Mouse (Mus musculus) T-helper 17 cell (primary cell): ENCODE results near the gene Sephs1.

ENCODE experiments used
- in situ Hi-C, 2 experiments: fragments of 300-600 bp; cut with MboI, MseI; formaldehyde crosslinking; loops; 1 replicate in 1 of 2; 2 replicates in 1 of 2; pipeline ENCODE4 v1.15.1; 2025; ENCODE audit warnings: high pct_unique_total_duplicates in 2 of 2

Gene Sephs1

GRCm38 (mm10) chr2:4881350-4882248, at the start of gene Sephs1:
TSS of gene Sephs1 (plus strand) at chr2:4881564.
- in situ Hi-C loops: loop anchor here (10.0 kb wide), 2 partner anchors 1367 to 1547 kb away; partner anchors contain the start of genes Acbd7 (in 1 of the 2), Cdnf (in 1 of the 2), Gm45902 (in 1 of the 2) and Hspa14 (in 1 of the 2)

DNA sequence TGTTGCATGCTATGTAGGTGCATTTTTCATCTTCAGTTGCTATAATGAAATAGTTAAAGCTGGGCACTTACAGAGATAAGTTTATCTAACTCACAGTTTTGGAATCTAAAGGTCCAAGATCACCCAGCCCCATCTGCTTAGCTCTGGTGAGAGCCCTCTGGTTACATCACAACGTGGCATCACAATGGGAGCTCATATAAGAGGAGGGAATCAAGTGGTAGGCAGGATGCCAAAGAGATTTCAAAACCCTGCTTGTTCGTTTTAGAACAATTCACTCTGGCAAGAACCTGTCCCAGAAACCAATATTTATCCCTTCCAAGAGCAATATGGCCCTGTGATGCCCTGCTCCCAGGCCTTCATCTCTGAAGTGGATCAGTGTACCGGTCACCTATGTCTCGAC, 49.2 kb upstream of the Sephs1 start:
- in situ Hi-C loops: no loop called here

- in situ Hi-C loops: no loop called here
Measured at GRCm38 (mm10) chr2:4849449-4849848, 31.9 kb upstream of the Sephs1 start.

- in situ Hi-C loops: loop anchor here (10.0 to 25.0 kb wide), 2 partner anchors 245 to 1628 kb away; no protein-coding TSS in a partner anchor
Measured at GRCm38 (mm10) chr2:4857186-4857585, 24.2 kb upstream of the Sephs1 start.

- in situ Hi-C loops: loop anchor here (10.0 to 25.0 kb wide), 2 partner anchors 246 to 1627 kb away; no protein-coding TSS in a partner anchor
Measured at GRCm38 (mm10) chr2:4858161-4858560, 23.2 kb upstream of the Sephs1 start.

DNA sequence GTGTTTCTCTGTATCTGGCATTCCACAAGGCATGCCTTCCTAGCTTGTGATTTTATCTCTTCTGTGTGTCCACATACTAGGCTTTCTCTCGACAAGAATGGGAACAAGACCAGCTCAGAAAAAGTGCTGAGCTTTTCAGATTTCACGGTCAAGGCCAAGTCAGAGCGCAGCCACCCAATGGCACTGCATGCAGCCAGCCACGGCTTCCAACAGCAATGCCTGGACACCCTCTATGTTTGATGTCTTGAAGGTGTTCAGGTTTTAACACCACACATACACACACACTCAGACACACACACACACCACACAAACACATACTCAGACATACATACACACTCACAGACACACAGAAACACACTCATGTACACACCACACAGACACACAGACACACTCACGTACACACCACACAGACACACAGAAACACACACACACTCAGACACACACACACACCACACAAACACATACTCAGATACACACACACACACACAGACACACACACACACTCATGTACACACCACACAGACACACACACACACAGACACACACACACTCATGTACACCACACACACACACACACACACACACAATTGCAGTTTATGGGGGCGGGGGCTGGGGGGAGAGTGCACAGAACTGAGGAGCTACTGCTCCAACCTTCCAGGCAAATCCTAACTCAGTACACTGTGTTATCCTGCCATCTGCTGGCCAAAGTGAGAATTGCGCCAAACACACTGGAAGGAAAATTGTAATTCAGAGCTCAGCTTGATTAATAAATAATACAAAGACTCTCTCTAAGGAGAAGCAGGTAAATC, 17.2 kb upstream of the Sephs1 start:
- in situ Hi-C loops: loop anchor here (5.0 to 25.0 kb wide), 3 partner anchors 252 to 549 kb away; no protein-coding TSS in a partner anchor

DNA sequence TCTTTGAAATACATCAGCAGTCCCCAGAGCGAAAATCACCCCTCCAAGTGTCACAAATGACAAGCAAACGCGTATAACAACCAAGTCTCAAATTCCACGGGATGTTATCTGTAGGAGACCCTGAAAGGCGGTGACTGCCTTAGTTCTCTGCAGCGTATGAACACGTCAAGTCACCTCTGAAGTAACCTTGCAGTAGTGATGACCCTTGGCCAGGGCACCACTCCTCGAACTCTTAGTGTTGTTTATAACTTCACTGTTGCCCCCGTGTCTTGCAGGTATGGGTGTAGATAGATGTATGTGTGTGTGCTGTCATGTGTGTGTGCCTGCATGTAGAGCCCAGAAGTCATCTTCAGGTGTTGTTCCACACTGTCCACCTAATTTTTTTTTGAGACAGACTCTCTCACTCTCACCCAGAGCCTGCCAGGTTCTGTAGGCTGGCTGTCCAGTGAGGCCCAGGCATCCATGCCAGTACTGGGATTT, 16.5 kb upstream of the Sephs1 start:
- in situ Hi-C loops: loop anchor here (5.0 to 25.0 kb wide), 4 partner anchors 208 to 550 kb away; no protein-coding TSS in a partner anchor

GRCm38 (mm10) chr2:4868028-4868725, 13.2 kb upstream of the Sephs1 start:
- in situ Hi-C loops: loop anchor here (5.0 to 25.0 kb wide), 3 partner anchors 211 to 553 kb away; no protein-coding TSS in a partner anchor

- in situ Hi-C loops: loop anchor here in 1 of 2 experiments (5.0 to 25.0 kb wide), 2 partner anchors 260 to 385 kb away; no protein-coding TSS in a partner anchor
Measured at GRCm38 (mm10) chr2:4872740-4873139, 8.6 kb upstream of the Sephs1 start.

- in situ Hi-C loops: loop anchor here in 1 of 2 experiments (5.0 to 25.0 kb wide), 2 partner anchors 261 to 386 kb away; no protein-coding TSS in a partner anchor
Measured at GRCm38 (mm10) chr2:4873331-4873730, 8.0 kb upstream of the Sephs1 start.

GRCm38 (mm10) chr2:4875090-4875489, 6.3 kb upstream of the Sephs1 start:
- in situ Hi-C loops: no loop called here

- in situ Hi-C loops: no loop called here
Measured at GRCm38 (mm10) chr2:4876131-4876530, 5.2 kb upstream of the Sephs1 start.

DNA sequence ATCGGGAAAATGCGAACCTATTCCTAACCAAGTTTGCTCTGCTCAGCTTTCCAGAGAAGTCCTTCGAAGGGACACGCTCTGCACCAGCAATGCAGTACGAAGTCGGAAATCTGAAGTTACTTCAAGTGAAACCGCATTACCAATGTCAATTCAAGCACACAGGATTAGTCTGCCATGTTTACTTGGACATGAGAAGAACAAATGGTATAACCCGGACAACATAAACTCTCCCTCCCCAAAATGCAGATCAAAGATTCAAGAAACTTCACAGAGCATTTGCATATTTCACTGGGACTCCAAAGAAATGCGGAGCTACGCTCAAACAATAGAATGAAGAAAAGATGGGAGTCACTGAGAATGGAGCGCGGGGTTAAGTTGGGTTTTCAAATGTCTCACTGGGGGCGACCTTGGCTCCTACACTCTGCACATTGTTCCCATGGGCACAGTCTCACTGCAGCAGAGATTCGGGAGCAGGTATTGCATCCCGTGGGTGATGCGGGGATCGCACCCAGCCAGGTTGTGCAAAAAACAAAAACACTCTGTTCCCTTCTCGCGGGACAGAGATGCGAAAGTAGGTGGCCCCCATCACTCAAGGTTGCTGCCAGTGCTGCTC, 521 bp upstream of the Sephs1 start:
- in situ Hi-C loops: loop anchor here (10.0 kb wide), 2 partner anchors 1366 to 1546 kb away; partner anchors contain the start of genes Acbd7 (in 1 of the 2), Cdnf (in 1 of the 2), Gm45902 (in 1 of the 2) and Hspa14 (in 1 of the 2)

DNA sequence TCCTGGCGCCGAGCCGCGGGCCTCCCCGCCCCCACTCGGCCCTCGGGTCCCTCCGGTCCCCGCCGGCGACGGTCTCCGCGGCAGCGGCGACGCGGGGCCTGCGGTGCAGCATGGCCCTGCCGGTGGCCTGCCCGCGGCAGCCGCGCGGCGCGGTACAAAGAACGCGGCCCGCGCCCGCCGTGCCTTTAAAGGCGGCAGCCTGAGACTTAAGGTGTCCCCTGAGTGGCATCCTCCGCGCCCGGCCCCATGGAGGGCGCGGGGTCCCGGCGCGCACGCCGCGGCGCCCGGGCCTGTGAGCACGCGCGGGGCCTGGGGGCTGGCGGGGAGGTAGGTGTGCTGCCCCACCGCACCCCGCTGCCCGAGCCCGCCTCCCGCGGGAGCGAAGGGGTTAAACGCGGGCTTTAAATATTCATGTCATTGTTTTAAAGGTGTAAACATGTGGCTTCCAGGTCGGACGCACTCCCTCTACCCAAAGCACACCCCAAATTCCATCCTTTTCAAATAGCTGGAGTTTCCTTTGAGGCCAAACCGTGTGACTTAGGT, 956 bp downstream of the Sephs1 start:
- in situ Hi-C loops: loop anchor here (10.0 kb wide), 2 partner anchors 1368 to 1548 kb away; partner anchors contain the start of genes Acbd7 (in 1 of the 2), Cdnf (in 1 of the 2), Gm45902 (in 1 of the 2) and Hspa14 (in 1 of the 2)

GRCm38 (mm10) chr2:4883009-4883704, 1.8 kb downstream of the Sephs1 start:
- in situ Hi-C loops: loop anchor here (10.0 kb wide), 2 partner anchors 1368 to 1548 kb away; partner anchors contain the start of genes Acbd7 (in 1 of the 2), Cdnf (in 1 of the 2), Gm45902 (in 1 of the 2) and Hspa14 (in 1 of the 2)

- in situ Hi-C loops: loop anchor here (10.0 kb wide), 2 partner anchors 1372 to 1552 kb away; partner anchors contain the start of genes Acbd7 (in 1 of the 2), Cdnf (in 1 of the 2), Gm45902 (in 1 of the 2) and Hspa14 (in 1 of the 2)
Measured at GRCm38 (mm10) chr2:4886896-4887295, 5.5 kb downstream of the Sephs1 start.

DNA sequence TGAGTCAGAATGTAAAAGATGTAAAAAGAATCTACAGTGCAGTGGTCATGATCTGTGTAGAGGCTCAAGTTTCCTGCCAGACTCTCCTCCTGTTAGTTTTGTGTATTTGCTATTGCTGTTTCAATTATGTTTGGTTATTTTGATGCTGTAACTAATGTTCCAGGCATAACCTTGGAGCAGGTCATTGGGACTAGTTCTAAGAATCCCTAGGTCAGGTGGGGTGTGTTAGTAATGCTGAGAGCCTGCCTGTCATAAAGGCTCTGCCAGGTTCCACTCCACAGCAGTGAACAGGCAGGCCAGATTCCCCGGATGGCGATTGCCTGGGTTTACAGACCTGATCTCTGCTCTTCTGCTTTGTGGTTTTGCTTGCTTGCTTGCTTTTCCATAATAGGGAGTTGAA, 14.2 kb downstream of the Sephs1 start:
- in situ Hi-C loops: no loop called here

- in situ Hi-C loops: no loop called here
Measured at GRCm38 (mm10) chr2:4896970-4897369, 15.6 kb downstream of the Sephs1 start.

- in situ Hi-C loops: no loop called here
Measured at GRCm38 (mm10) chr2:4900624-4901023, 19.3 kb downstream of the Sephs1 start.
